Mouse (Mus musculus) inflammation-experienced regulatory T-cells, adult 6 months (primary cell): ENCODE data around the gene Nrxn3. TPM values are rescaled to one million over a fixed set of nuclear protein-coding genes. Genes with fewer than 3 reads are reported as not detected.

ENCODE experiments used
- ATAC-seq: one replicate; pipeline ENCODE4 v1.8.0; 2017
- polyA plus RNA-seq, 3 experiments: library from polyadenylated mRNA; unstranded; fragments of 100-300 nt; shearing (Covaris generic); gene quantifications; one replicate each; pipeline ENCODE4 v1.2.1; 2017

Gene Nrxn3
- polyA plus RNA-seq, 3 experiments from 2014 or later, result 0.13 TPM; not detected in 2

DNA sequence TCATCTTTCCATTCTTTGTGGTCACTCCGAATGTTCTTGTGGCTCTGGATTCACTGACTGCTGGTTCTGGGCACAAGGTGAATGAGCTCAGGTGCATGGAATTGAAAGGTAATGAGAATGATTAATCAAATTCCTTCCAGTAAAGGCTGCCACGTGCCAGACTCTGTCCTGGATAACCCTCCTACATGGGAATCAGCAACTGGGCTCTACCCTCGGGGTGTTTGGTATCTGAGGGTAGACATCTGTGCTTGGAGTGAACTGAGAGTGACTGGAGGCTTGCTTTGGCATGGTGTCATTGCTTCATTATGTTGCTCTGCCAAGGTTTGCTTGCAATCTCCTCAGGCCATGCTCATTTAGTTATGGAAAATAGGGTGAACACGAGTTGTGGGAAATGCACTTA, 209.0 kb downstream of the Nrxn3 start:
- ATAC-seq, result no peak

DNA sequence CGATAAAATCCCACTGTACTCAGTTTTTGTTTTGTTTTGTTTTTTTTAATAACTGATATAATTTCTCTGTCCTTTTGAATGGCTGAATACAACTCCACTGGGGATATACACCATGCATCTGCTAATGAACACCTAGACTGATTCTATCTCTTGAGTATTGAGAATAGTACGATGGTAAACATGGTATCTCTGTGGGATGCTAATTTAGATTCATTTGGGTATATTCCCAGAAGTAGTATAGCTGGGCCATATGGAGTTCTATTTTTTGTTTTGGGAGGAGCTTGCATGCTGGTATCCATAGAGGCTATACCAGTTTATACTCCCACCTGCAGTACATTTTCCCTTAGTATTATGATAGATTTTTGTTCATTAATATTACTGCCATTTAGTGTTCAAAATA, 217.0 kb downstream of the Nrxn3 start:
- no peak for ATAC-seq

DNA sequence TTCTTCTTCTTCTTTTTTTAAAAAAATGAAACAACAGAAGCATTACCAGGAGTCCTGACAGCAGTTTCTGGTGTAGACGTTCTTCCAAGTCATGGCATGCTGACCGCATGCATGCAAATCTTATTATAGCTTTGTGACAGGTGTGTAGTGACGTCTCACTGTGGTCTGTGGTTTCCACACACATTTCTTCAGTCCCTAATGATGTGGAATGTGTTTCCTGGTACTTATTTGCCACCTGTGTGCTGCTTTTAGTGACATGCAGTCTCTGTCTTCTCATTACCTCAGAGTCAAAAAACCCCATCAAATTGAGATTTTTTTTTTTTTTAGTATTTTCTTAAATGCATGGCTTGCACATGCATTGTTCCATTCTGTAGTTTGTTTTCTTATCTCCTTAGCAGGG, 222.3 kb downstream of the Nrxn3 start:
- ATAC-seq, result no peak

DNA sequence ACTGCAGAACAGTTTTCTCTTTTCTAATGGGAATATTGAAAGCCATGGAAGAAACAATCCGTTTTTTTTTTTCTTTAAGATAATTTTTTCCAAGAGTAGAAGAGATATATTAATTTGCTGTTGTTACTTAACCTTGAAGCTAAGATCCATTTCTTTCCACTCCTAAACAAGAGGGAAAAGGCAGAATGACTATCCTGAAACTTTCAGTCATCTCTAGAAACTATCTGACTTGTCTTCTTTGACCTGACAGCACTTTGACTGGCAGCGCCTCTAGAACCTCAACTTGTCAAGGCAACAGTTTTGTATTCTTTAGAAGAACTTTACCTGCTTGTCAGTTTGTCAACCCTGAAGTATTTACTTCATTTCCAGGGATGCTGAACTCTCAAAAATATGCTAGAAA, 227.2 kb downstream of the Nrxn3 start:
- ATAC-seq, result no peak

- no peak for ATAC-seq
These were observed 230.4 kb downstream of the Nrxn3 start for GRCm38 (mm10) chr12:88952937-88953600.

- no peak for ATAC-seq
These were observed 231.1 kb downstream of the Nrxn3 start for GRCm38 (mm10) chr12:88953801-88954200.

GRCm38 (mm10) chr12:88957431-88957830, 234.8 kb downstream of the Nrxn3 start:
- no peak for ATAC-seq

DNA sequence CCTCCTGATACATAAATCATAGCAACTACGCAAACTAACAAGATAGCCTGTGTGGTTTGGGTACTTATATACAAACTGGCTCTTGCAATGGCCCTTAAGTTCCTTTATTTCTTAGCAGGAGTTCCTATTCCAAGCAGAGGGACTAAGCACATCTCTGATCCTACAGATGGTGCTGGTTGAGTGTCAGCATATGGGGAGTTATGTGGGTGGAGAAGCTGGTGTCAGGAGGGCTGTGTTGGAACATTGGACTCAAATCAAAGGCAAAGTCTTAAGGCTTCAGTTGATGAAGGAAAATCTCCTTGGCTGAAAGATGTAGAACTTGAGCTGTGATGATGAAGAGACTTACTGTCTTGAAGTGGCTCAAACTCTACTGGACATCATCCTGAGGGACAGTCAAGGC, 238.1 kb downstream of the Nrxn3 start:
- no peak for ATAC-seq

DNA sequence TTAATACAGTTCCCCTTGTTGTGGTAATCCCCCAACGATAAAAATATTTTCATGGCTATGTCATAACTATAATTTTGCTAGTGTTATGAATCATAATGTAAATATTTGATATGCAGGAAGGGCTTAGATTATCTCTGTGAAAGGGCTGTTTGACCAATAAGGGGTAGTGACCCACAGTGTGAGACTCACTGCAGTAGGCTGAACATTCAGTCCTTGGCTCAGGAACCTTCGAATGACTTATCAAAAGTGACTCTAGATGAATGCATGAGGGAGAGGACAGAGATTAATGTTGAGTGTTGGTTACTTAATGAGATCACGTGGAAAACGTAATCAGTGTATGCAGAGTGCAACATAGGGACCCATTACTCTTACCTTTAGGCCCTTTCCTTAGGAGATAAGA, 243.7 kb downstream of the Nrxn3 start:
- no peak for ATAC-seq

GRCm38 (mm10) chr12:88976621-88977020, 253.9 kb downstream of the Nrxn3 start:
- ATAC-seq, result no peak

GRCm38 (mm10) chr12:88983688-88984330, 261.1 kb downstream of the Nrxn3 start:
- ATAC-seq, result no peak

DNA sequence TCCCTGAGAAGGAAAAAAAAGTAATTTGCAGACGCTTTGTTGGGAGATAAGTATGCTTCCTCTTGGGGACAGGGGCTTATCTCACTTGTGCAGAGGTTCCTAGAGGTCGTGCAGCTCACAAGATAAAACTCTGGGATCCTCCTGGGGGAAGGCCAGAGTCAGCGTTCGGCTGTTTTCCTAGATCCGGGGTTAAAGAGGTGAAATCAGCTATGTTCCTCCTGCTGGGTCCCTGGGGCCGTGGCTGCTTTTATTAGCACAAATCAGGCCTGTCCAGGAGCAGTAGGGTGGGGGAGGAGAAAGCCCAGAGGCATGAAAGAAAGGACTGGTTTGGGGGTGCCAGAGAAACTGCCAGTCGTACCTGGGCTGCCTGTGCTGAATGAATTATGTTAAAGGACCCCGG, 261.7 kb downstream of the Nrxn3 start:
- no peak for ATAC-seq

DNA sequence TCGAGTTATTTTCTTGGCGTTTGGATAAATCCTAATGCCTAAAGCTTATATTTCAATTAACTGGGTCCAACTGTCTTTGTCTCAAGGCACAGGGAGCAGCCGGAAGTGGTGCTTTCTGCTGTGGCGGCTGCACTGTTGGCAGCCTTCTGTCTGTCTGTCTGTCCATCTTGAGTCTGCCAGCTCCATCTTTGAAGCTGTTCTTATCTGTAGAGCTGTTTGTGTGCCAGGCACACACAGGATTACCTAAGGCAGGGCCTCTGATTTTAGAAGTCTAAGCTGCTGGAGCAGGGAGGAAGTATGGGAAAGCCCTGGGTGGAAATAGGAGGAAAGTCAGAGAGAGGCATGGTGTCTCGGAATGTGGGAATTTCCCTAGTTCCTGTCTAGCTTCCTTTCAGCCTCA, 262.1 kb downstream of the Nrxn3 start:
- no peak for ATAC-seq

GRCm38 (mm10) chr12:88987046-88987445, 264.4 kb downstream of the Nrxn3 start:
- ATAC-seq, result no peak

DNA sequence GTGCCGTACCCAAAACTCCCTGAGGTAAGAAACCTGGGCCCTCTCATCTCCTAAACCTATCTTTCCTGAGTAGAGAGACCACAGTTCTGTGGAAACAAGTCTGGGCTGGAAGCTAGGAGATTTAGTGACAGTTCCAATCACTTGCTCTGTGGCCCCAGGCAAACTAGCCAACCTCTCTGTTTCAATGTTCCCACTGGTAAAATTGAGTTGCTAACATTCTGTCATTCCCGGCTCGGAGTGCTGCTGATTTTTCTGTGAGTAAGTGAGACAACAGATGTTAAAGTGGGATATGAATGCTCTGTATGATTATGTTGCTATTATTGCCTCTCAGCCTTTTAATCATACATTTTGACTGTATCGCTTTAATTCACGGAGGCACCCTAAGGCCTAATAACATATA, 268.1 kb downstream of the Nrxn3 start:
- no peak for ATAC-seq

DNA sequence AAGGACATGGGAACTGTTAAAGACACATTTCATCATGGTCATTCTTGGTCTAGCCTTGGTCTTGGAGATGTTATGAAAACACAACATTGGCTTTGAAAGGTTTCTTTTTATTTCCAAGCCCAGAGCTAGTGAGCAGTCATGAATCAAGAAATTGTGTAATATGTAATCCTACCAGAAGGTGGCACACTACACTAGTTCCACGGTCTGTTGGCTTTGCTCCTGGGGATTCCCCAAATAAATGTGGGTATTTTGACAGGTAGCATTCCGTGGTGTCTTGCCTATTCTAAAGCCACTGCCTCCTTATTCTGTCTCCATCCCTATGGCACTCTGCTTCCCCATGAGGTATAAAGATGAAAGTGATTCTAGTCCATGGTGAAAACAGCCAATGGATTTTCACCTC, 269.5 kb downstream of the Nrxn3 start:
- no peak for ATAC-seq

- ATAC-seq, result no peak
These were observed 271.1 kb downstream of the Nrxn3 start for GRCm38 (mm10) chr12:88993788-88994187.

- ATAC-seq, result no peak
These were observed 293.8 kb downstream of the Nrxn3 start for GRCm38 (mm10) chr12:89016436-89016835.

- ATAC-seq, result no peak
These were observed 302.5 kb downstream of the Nrxn3 start for GRCm38 (mm10) chr12:89025180-89025579.

- ATAC-seq, result no peak
These were observed 313.4 kb downstream of the Nrxn3 start for GRCm38 (mm10) chr12:89035984-89036618.

- ATAC-seq, result no peak
These were observed 317.5 kb downstream of the Nrxn3 start for GRCm38 (mm10) chr12:89040151-89040550.

DNA sequence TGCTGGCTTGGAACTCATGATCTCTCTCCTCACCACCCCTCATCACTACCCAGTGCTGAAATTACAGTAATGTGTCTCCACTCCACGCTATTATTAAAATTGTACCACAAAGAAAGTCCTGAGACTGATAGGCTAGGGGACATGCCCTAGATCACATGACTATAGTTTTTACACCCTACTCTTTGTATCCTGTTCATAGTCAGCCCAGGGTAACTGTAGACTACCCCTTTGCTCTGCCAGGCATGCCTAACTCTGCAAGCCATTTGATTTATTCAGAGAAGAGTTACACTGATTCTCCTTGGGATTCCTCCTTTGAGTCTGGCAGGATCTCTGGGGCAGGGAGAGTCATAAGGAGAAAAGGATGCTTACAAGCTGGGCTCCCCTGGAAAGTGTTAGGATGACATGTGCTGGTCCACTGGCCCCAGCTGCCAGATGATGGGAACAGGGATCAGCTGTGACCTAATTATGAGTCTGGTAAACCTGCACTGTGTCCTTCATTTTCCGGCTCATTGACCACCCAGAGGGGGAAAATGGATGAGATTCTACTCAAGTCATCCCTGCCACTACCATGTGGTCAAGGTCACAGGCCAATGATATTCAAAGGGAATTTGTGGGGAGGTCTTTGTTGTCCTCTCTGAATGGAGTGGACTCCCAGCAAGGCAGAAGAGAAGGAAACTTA, 318.9 kb downstream of the Nrxn3 start:
- ATAC-seq, result no peak

- no peak for ATAC-seq
These were observed 326.6 kb downstream of the Nrxn3 start for GRCm38 (mm10) chr12:89049279-89049678.

GRCm38 (mm10) chr12:89049686-89050085, 327.0 kb downstream of the Nrxn3 start:
- ATAC-seq, result no peak
